ENCODE assay signal across 8 mouse cellular contexts in genomic region chr10:44071095-44071494, GRCm38 (mm10).
DNase-seq lines count a peak whose midpoint lies in the region; ATAC-seq and TF ChIP-seq lines count a peak whose summit lies in the region.

No protein-coding gene starts in this region.

- WGBS in forebrain, embryonic 12.5 days = 3% methylated on average over 4 of the region's 4 CpGs

- intact Hi-C loops in left cerebral cortex, adult 2 months (cut with DNase I) = loop anchor here (1.0 kb wide), 1 partner anchor 117 kb away; no protein-coding TSS in a partner anchor

- H3K4me2 ChIP-seq in forebrain, embryonic 12.5 days = no peak overlapping the region

- peak; percentile 70; the same call in 1 of the 2 replicates for ATAC-seq in forebrain, embryonic 12.5 days (ENCODE audit: low FRiP score)
- ATAC-seq in megakaryocyte progenitor cell, adult 5-6 weeks (replicated peaks; ENCODE audit: poor library complexity) = peak; percentile 91
- no peak for ATAC-seq in erythroblast, adult 5-6 weeks (replicated peaks; ENCODE audit: low FRiP score, poor library complexity, severe bottlenecking)

- DNase-seq in Muller cell, postnatal 12 days (ENCODE audit: inconsistent ontology term) = peak; percentile 60
- DNase-seq in induced T-regulatory cell, adult 2 months (ENCODE audit: low read depth) = peak; percentile 84
- peak; percentile 35 to 43 for DNase-seq in left cerebral cortex, adult 2 months (ENCODE audit: extremely low spot score in 1 of 2, low spot score in 2 of 2)
- peak; percentile 55 to 69 for DNase-seq in right cerebral cortex, adult 2 months (ENCODE audit: low spot score in 2 of 2)

- H3K27ac ChIP-seq in bone marrow macrophage, adult 2 months (ENCODE audit: insufficient read depth, low read depth, low read length) = peak overlapping the region; percentile 68
- H3K27ac ChIP-seq in forebrain, embryonic 12.5 days = no peak overlapping the region
- no peak overlapping the region for H3K27ac ChIP-seq in left cerebral cortex, adult 2 months

- no peaks in the 10 kb centered on the region for H3K36me3 ChIP-seq in forebrain, embryonic 12.5 days (replicated peaks)

- TF ChIP-seq POLR2A in bone marrow macrophage, adult 2 months (IDR thresholded peaks at IDR 0.05; ENCODE audit: borderline replicate concordance, low read depth, low read length) = no peak

- peaks cover 16% of the 10 kb centered on the region for H3K4me1 ChIP-seq in bone marrow macrophage, adult 2 months (ENCODE audit: control insufficient read depth, insufficient read depth, low read length)
- H3K4me1 ChIP-seq in forebrain, embryonic 12.5 days = no peaks in the 10 kb centered on the region

- TF ChIP-seq CTCF in bone marrow macrophage, adult 2 months (IDR thresholded peaks at IDR 0.05; ENCODE audit: low read depth, low read length) = peak; percentile 65
- peak; percentile 61 for TF ChIP-seq CTCF in left cerebral cortex, adult 2 months (IDR thresholded peaks at IDR 0.05)

- no peaks in the 10 kb centered on the region for H3K9me3 ChIP-seq in forebrain, embryonic 12.5 days

- no peak overlapping the region for H3K4me3 ChIP-seq in bone marrow macrophage, adult 2 months (ENCODE audit: insufficient read depth, low read length)
- no peak overlapping the region for H3K4me3 ChIP-seq in forebrain, embryonic 12.5 days (replicated peaks)
- no peak overlapping the region for H3K4me3 ChIP-seq in left cerebral cortex, adult 2 months

- no peak overlapping the region for H3K9ac ChIP-seq in forebrain, embryonic 12.5 days

- no peaks in the 10 kb centered on the region; the same call in 1 of the 2 replicates for H3K27me3 ChIP-seq in forebrain, embryonic 12.5 days
